Mouse (Mus musculus) ovary, adult 2 months (tissue): ENCODE results near the gene Tceal9. TPM values are rescaled to one million over a fixed set of nuclear protein-coding genes. Genes with fewer than 3 reads are reported as not detected.

Experiments
- polyA plus RNA-seq: library from polyadenylated mRNA; depleted of rRNA; stranded (reverse); fragments of >200 nt; gene quantifications from 2 replicates; pipeline ENCODE4 v1.2.3, GENCODE M21; 2012; rRNA removed

The Tceal9 gene
- 35.6 and 43.9 TPM in 2 replicates for polyA plus RNA-seq

DNA sequence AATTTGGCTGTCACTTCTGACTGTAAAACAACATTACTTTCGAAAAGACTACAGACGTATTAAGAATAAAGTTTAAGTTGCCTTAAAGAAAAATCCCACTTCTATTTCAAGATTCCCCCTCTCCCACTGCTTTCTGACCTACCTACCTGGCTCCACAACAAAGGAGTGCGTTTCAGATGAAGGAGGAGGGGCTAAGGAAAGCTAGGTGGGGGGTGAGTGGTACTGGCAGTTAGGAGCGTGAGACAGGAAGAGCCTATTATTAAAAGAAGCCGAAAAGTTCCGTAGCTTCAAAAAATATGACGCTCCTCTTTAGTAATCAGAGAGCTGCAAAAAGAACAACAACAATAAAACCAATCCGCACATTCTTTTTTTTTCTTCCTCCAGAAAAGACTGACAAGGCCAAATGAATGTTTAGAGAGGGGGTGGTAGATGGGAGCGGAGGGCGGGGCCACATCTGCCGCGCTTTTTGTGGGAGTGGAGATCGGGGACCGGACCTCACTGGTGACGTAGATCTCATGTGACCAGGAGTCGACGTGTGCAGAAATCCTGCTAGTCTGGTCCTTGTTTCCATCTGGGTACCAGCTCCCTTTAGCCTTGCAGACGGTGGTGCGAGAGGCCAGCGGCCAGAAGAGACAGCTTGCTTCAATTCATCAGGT is at the start of gene Tceal9:
Tceal9 (plus strand) TSS at position 506 of the 656 bp plus-strand sequence.

DNA sequence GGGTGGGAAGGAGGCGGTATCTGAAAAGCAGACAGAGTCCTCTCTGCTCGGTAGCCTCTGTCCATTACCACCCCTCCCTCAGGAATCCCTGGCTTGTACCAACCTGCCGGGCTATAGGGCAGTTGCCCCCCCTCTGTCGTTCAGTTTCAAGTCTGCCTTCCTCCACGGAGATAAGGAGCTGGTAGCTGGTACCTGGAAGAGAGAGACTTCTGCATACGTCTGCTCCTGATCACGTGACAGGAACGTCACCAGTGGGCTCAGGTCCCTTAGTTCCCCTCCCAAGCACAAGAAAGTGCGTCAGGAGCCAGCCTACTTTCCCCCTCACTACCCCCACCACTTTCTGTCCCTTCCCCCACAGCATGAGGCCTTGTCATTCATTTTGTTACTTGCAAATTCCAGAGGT is 41.2 kb upstream of the Tceal9 start, which contains the start of gene Tceal5:
Tceal5 (minus strand) TSS at position 213 of the 403 bp plus-strand sequence.

DNA sequence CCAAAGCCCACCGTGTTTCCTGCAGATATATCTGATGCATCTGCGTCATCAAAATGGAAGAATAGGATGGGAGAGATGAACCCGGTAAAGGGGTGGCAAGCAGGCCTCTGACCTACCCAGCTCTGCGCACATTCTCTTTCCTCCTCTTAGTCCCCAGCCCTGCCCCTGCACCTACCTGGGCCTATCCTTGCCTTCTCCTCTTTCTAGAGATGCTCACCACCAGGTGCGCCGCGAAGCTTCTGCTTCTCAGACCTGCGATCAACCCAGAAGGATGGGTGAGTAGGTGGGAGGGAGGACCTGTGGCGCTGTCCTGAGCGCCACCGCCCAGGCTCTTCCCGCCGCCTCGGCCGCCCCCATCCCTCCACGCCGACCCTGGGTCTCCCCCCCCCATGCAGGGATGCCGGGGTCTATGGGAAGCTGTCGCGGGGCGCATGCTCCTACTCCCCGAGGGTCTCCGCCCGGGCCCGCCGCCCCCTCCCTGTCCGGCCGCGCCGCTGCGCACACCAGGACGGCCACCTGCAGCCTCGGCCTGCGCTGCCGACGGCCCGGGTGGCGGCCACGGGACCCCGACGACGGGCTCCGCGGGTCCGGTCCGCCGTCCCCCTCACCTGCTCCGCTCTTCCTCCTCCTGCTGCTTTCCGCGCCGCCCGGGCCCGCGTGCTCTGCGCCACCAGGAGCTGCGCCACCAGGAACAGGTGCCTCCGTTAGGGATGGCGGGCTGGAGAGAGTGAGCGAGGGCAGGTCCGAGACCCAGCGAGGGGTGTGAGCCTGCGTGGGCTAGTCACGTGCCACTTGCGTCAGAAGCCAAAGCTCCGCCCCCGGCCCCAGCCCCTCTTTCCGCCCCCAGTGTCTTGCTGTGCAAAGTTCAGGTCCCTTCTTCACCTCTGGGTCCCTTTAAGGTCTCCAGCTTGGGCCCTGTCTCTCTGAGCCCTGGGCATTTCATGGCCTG is 29.9 kb upstream of the Tceal9 start, which contains the start of the genes Tceal7 and Bex1:
Tceal7 (plus strand) TSS at position 51 of the 949 bp plus-strand sequence.
Bex1 (minus strand) TSS at position 785 of the 949 bp plus-strand sequence.

DNA sequence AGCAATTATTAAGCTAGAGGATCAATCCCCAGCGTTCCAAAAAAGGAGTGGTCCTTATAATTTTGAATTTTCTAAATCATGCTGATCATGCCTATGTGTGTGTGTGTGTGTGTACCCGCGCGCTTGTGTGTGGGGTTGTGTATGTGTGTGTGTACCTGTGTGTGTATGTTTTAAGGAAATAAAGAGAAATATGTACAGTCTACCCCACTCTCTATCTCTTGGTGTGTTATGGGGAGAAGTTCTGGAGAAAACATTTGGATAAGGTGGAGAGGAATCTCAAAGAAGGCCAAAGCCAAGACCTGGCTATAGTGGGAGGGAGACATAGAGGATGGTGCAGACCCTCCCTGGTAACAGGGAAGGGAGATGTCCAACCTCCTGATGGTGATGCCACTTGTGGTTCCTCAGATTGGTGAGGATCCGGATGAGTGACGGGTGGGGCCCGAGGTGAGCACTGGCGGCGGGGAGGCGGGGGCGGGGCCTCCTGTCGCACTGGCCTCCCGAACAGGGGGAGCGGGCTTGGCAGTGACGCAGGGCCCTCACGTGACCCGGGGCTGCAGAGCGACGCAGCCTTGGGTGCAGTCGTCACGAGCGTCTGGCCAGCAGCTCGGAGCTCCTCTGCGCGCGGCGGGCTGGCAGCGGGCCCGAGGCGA is 25.0 kb downstream of the Tceal9 start, which contains the start of gene Bex3:
Bex3 (plus strand) TSS at position 511 of the 650 bp plus-strand sequence.

Other genes starting within 250 kb of the Tceal9 start
- gene Arxes1, start 211.7 kb upstream of the Tceal9 start, polyA plus RNA-seq: 3.8 and 8.6 TPM in 2 replicates
- 2.9 and 3.4 TPM in 2 replicates for gene Bex2, start 176.8 kb upstream of the Tceal9 start, polyA plus RNA-seq
- gene Nxf3, start 159.8 kb upstream of the Tceal9 start, polyA plus RNA-seq: 0.21 and 0.61 TPM in 2 replicates
- 16.5 and 16.7 TPM in 2 replicates for gene Bex4, start 106.1 kb upstream of the Tceal9 start, polyA plus RNA-seq
- gene Tceal8, start 72.7 kb upstream of the Tceal9 start, polyA plus RNA-seq: 2.9 and 5.0 TPM in 2 replicates
- gene Tceal5, start 41.2 kb upstream of the Tceal9 start, polyA plus RNA-seq: 0.26 TPM in 1 of 2 replicates, not detected in the other
- not detected in 2 replicates for gene Tceal7, start 30.3 kb upstream of the Tceal9 start, polyA plus RNA-seq
- gene Bex1, start 29.6 kb upstream of the Tceal9 start, polyA plus RNA-seq: 9.8 TPM in 2 replicates
- 115 and 116 TPM in 2 replicates for gene Bex3, start 25.2 kb downstream of the Tceal9 start, polyA plus RNA-seq